Mouse (Mus musculus): ENCODE measurements around the gene Ltb4r2. TPM values are rescaled to one million over a fixed set of nuclear protein-coding genes. Genes with fewer than 3 reads are reported as not detected.

Ltb4r2 gene
- polyA plus RNA-seq (2012; rRNA removed) (0.44 and 0.65 TPM in 2 replicates), polyA plus RNA-seq (2014; fragmentation: Nextera tagmentation; extraction: Ambion mirVana) (0.61 and 0.74 TPM in 2 replicates)

DNA sequence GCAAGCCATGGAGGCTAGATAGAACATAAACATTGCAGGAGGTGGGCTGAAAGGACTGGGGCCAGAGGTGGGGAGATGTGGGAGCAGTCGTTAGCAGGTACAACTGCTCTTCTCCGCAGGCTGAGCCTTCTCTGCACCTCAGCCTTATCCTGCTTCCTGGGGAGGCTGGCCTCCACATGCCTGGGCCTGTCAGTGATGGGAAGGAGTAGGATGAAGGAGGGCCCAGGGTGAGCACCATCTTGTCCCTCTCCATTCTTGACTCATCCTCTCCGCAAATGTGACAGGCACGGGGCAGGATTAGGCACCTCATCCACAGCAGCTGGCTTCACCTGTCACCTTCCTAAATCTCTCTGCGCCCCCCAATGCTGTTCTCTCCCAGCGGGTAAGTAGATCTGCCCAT lies at the start of gene Ltb4r2:
TSS of gene Ltb4r2 (plus strand) at position 266 of the 400 bp plus-strand sequence.
- no peak for TF ChIP-seq POLR2A (IDR thresholded peaks at IDR 0.05; ENCODE audit: borderline replicate concordance, extremely low read depth, insufficient read depth, insufficient read length)
- WGBS = 74% methylated on average over 5 of the region's 6 CpGs
- 0 out of 2 replicates have a peak, but pooled peaks cover 1% of the 10 kb centered on the region for H3K36me3 ChIP-seq (ENCODE audit: control insufficient read depth, insufficient read depth, low read length)
- no peak for ATAC-seq (ENCODE audit: low FRiP score, low read depth)
- peak within 1 kb of the TSS; percentile 53 for H3K27ac ChIP-seq (replicated peaks; ENCODE audit: low read depth, low read length)
- no peaks in the 10 kb centered on the region for H3K9me3 ChIP-seq (ENCODE audit: control insufficient read depth, low read length)
- DNase-seq (ENCODE audit: low spot score) = no peak
- H3K4me3 ChIP-seq (replicated peaks; ENCODE audit: low read length) = peak within 1 kb of the TSS; percentile 55
- H3K27me3 ChIP-seq (ENCODE audit: control insufficient read depth, insufficient read depth, low read length) = 0 out of 2 replicates have a peak, but pooled peaks cover 8% of the 10 kb centered on the region
- H3K9ac ChIP-seq (ENCODE audit: low read depth, low read length, severe bottlenecking) = peak within 1 kb of the TSS; percentile 77
- peaks cover 13% of the 10 kb centered on the region for H3K4me1 ChIP-seq (ENCODE audit: control insufficient read depth, insufficient read depth, low read length)
- peak within 1 kb of the TSS; percentile 98 for H3K4me2 ChIP-seq (replicated peaks; ENCODE audit: low read depth, low read length, severe bottlenecking)

DNA sequence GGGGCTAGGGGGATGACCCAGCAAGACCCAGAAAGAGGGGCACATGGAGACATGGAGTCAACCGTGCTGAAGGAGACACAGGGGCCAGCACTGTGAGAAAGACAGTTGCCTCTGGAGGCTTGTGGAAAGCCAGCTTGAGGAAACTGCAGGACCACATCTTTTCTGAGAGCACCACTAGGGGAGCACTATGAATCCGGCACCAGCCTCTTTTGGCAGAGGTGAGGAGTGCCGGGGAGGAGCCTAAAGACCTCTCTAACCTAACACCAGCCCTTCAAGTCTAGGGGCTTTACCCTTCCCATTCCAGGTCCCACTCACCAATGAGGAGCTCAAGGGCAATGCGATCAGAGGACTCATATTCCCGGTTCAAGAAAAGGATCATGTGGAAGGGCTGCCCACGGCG lies 49.4 kb upstream of the Ltb4r2 start:
- Histone ChIP-seq H3K9ac (ENCODE audit: low read depth, low read length, severe bottlenecking) (no peak overlapping the region), H3K27me3 (ENCODE audit: control insufficient read depth, insufficient read depth, low read length) (peaks cover 6% of the 10 kb centered on the region), H3K4me2 (replicated peaks; ENCODE audit: low read depth, low read length, severe bottlenecking) (no peak overlapping the region), H3K4me3 (replicated peaks; ENCODE audit: low read length) (no peak overlapping the region), H3K27ac (replicated peaks; ENCODE audit: low read depth, low read length) (no peak overlapping the region), H3K4me1 (ENCODE audit: control insufficient read depth, insufficient read depth, low read length) (peaks cover 6% of the 10 kb centered on the region; the same call in 1 of the 2 replicates), H3K36me3 (ENCODE audit: control insufficient read depth, insufficient read depth, low read length) (peaks cover 7% of the 10 kb centered on the region), H3K9me3 (ENCODE audit: control insufficient read depth, low read length) (no peaks in the 10 kb centered on the region)
- ATAC-seq (ENCODE audit: low FRiP score, low read depth) (no peak), DNase-seq (ENCODE audit: low spot score) (no peak)
- no peak for TF ChIP-seq POLR2A (IDR thresholded peaks at IDR 0.05; ENCODE audit: borderline replicate concordance, extremely low read depth, insufficient read depth, insufficient read length)
- 72% methylated on average over 7 of the region's 7 CpGs for WGBS

DNA sequence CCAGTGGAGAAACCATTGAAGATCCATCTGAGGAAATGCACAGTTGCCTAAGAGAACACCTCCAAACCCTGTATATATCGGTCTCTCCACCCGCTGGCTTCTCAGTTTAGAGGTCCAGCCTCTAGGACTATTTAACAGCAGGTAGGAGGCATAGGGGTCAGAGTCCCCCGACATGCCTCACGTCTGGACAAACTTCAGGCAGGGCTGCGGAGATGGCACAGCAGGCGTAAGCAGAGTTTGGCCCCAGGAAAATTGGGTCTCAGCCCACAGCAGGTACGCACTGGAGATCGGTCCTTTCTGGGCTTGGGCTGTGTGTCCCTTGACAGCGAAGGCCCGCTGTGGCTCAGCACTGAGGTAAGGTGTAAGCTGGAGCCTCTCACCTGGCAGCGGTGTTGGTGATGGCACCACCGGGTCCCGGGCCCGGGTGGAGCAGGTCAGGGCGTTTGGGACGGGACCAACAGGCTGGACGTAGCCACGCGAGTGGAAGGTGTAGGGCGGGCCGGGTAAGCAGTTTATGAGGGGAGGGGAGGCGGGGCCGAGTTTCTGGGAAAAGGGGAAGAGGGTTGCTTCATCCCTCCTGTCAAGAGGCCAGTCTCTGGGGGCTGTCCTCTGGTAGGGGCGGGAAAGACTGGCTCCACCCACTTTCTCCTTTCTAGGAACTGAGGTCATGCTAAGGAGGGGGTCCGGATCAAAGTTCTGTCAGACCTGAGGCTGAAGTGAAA lies 48.1 kb upstream of the Ltb4r2 start:
- no peak overlapping the region for H3K27ac ChIP-seq (replicated peaks; ENCODE audit: low read depth, low read length)
- peak overlapping the region; percentile 31; the same call in 1 of the 2 replicates for H3K9ac ChIP-seq (ENCODE audit: low read depth, low read length, severe bottlenecking)
- WGBS = 9% methylated on average over 25 of the region's 25 CpGs
- DNase-seq (ENCODE audit: low spot score) (peak; percentile 33), ATAC-seq (ENCODE audit: low FRiP score, low read depth) (peak; percentile 45; the same call in 1 of the 2 replicates)
- H3K36me3 ChIP-seq (ENCODE audit: control insufficient read depth, insufficient read depth, low read length) = peaks cover 19% of the 10 kb centered on the region
- H3K4me1 ChIP-seq (ENCODE audit: control insufficient read depth, insufficient read depth, low read length) = peaks cover 6% of the 10 kb centered on the region; the same call in 1 of the 2 replicates
- peak overlapping the region; percentile 17 for H3K4me3 ChIP-seq (replicated peaks; ENCODE audit: low read length)
- H3K27me3 ChIP-seq (ENCODE audit: control insufficient read depth, insufficient read depth, low read length) = peaks cover 6% of the 10 kb centered on the region
- H3K9me3 ChIP-seq (ENCODE audit: control insufficient read depth, low read length) = no peaks in the 10 kb centered on the region
- no peak for TF ChIP-seq POLR2A (IDR thresholded peaks at IDR 0.05; ENCODE audit: borderline replicate concordance, extremely low read depth, insufficient read depth, insufficient read length)
- H3K4me2 ChIP-seq (replicated peaks; ENCODE audit: low read depth, low read length, severe bottlenecking) = peak overlapping the region; percentile 36

DNA sequence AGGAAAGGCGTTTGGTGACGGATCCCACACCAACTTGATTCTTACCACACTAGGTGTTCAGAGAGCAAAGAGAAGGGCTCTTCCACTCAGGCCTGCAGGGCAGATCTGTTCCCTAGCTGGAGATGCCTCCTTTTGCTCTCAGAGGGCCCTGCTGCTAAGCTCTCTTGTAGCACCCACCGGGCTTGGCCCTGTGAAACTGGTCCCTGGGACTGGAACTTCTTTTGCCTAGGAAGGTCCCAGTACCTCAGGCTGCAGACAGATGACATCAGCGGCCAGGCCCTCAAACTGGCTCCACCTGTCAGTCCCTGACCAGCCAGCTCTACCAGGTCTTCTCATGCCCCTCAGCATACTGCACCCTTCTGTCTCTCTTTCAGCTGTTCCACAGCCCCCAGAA lies 47.5 kb upstream of the Ltb4r2 start, which contains the start of gene Tgm1:
TSS of gene Tgm1 (minus strand) at position 198 of the 394 bp plus-strand sequence.
- Histone ChIP-seq H3K4me3 (replicated peaks; ENCODE audit: low read length) (peak within 1 kb of the TSS; percentile 17), H3K9ac (ENCODE audit: low read depth, low read length, severe bottlenecking) (peak within 1 kb of the TSS; percentile 31; the same call in 1 of the 2 replicates)
- DNase-seq (ENCODE audit: low spot score) = no peak

DNA sequence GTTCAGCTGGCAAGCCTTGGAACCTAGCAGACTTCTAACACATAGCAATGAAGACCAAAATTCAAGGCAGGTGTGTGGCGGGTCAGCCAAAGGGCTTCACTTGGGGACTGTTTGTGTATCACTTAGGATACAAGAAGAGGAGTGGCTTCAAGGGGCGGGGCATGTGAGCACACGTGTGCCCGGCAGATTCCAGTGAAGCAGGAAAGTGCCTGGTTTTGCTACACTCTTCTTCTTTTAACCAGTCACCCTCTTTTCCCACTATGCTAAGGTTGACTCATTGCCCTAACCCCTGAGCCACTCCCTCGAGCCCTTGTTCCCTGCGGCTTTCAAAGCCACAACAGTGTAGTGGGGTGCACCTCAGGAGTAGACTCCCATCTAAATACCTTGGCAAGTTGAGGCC lies 46.3 kb upstream of the Ltb4r2 start:
- H3K9ac ChIP-seq (ENCODE audit: low read depth, low read length, severe bottlenecking) = no peak overlapping the region
- H3K27ac ChIP-seq (replicated peaks; ENCODE audit: low read depth, low read length) = no peak overlapping the region
- H3K27me3 ChIP-seq (ENCODE audit: control insufficient read depth, insufficient read depth, low read length) = peaks cover 6% of the 10 kb centered on the region
- H3K9me3 ChIP-seq (ENCODE audit: control insufficient read depth, low read length) = no peaks in the 10 kb centered on the region
- no peak overlapping the region for H3K4me2 ChIP-seq (replicated peaks; ENCODE audit: low read depth, low read length, severe bottlenecking)
- peak; percentile 34 for DNase-seq (ENCODE audit: low spot score)
- no peak for TF ChIP-seq POLR2A (IDR thresholded peaks at IDR 0.05; ENCODE audit: borderline replicate concordance, extremely low read depth, insufficient read depth, insufficient read length)
- peaks cover 30% of the 10 kb centered on the region for H3K36me3 ChIP-seq (ENCODE audit: control insufficient read depth, insufficient read depth, low read length)
- H3K4me3 ChIP-seq (replicated peaks; ENCODE audit: low read length) = no peak overlapping the region
- peaks cover 6% of the 10 kb centered on the region; the same call in 1 of the 2 replicates for H3K4me1 ChIP-seq (ENCODE audit: control insufficient read depth, insufficient read depth, low read length)
- ATAC-seq (ENCODE audit: low FRiP score, low read depth) = peak; percentile 19; the same call in 1 of the 2 replicates
- WGBS = 23% methylated on average over 6 of the region's 6 CpGs

More for the DNA sequence above, 47.5 kb upstream of the Ltb4r2 start, which contains the start of gene Tgm1:
- peaks cover 25% of the 10 kb centered on the region for H3K36me3 ChIP-seq (ENCODE audit: control insufficient read depth, insufficient read depth, low read length)
- peaks cover 6% of the 10 kb centered on the region; the same call in 1 of the 2 replicates for H3K4me1 ChIP-seq (ENCODE audit: control insufficient read depth, insufficient read depth, low read length)
- H3K9me3 ChIP-seq (ENCODE audit: control insufficient read depth, low read length) = no peaks in the 10 kb centered on the region
- H3K27ac ChIP-seq (replicated peaks; ENCODE audit: low read depth, low read length) = no peak within 1 kb of the TSS
- no peak for TF ChIP-seq POLR2A (IDR thresholded peaks at IDR 0.05; ENCODE audit: borderline replicate concordance, extremely low read depth, insufficient read depth, insufficient read length)
- WGBS = 18% methylated on average over 4 of the region's 4 CpGs
- ATAC-seq (ENCODE audit: low FRiP score, low read depth) = no peak
- H3K27me3 ChIP-seq (ENCODE audit: control insufficient read depth, insufficient read depth, low read length) = peaks cover 6% of the 10 kb centered on the region
- H3K4me2 ChIP-seq (replicated peaks; ENCODE audit: low read depth, low read length, severe bottlenecking) = peak within 1 kb of the TSS; percentile 36
